Mouse (Mus musculus): Measurements from ENCODE around the gene Dpf3. TPM values are rescaled to one million over a fixed set of nuclear protein-coding genes. Genes with fewer than 3 reads are reported as not detected.

The Dpf3 gene
- polyA plus RNA-seq, 1 experiment: 0.52 TPM

DNA sequence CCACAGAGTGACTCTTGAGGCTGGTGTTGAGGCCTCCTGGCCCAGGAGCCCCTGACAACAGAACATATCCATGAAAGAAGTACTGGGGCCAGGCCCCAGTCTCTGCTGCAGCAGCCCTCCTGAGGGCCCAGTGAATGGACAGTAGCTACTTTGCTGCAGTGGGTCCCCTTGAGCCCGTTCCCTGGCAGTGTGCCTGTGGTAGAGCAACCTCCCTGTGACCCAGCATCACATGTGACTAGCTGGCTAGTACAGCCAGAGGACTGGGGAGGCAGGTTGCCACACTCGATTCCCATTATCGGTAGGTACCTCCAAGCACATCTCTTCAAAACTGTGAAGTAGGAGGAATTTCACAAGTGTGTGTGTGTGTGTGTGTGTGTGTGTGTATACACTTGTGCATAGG is 45.5 kb upstream of the Dpf3 start:
- Histone ChIP-seq H3K79me2 (ENCODE audit: control insufficient read depth, insufficient read depth) (no peaks in the 10 kb centered on the region), H3K36me3 (ENCODE audit: control insufficient read depth, insufficient read depth) (no peaks in the 10 kb centered on the region)
- TF ChIP-seq TCF12 (IDR thresholded peaks at IDR 0.05; ENCODE audit: insufficient read depth, poor library complexity, severe bottlenecking) (no peak), MAX (IDR thresholded peaks at IDR 0.05; ENCODE audit: low read depth) (no peak)

DNA sequence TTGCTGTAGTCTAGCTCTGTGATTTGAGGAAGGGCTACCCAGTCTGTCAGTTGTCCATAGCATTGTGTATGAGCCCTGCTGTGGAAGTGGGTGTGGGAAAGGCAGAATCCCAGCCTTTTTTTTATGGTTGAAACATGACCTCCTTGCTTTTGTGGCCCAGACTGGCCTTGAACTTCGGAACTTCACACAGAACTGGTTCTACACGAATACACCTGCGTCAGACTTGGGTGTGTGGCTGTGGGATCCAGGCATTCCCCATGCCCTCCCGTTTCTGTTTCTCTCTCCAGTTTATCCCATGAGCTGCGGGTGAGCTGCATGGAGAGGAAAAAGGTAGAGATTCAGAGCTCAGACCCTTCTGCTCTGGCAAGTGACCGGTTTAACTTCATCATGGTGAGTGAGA is 44.5 kb upstream of the Dpf3 start:
- TF ChIP-seq TCF12 (IDR thresholded peaks at IDR 0.05; ENCODE audit: insufficient read depth, poor library complexity, severe bottlenecking): no peak
- TF ChIP-seq MYOG (IDR thresholded peaks at IDR 0.05; ENCODE audit: control insufficient read depth in 1 of 3, insufficient read depth in 1 of 3, insufficient read length in 2 of 3, low read depth in 2 of 3): no peak
- no peak for TF ChIP-seq MAX (IDR thresholded peaks at IDR 0.05; ENCODE audit: low read depth)
- no peak for TF ChIP-seq MYOD1 (IDR thresholded peaks at IDR 0.05; ENCODE audit: control insufficient read depth in 1 of 3, insufficient read length in 2 of 3, low read depth in 2 of 3)
- TF ChIP-seq E2F4 (IDR thresholded peaks at IDR 0.05; ENCODE audit: insufficient read depth): no peak
- TF ChIP-seq REST (IDR thresholded peaks at IDR 0.05; ENCODE audit: insufficient read depth, insufficient read length): no peak
- H3K4me2 ChIP-seq (ENCODE audit: low read depth): no peak overlapping the region
- H3K27me3 ChIP-seq (ENCODE audit: control insufficient read depth, insufficient read depth, insufficient read length): no peaks in the 10 kb centered on the region
- H3K79me2 ChIP-seq (ENCODE audit: control insufficient read depth, insufficient read depth): no peaks in the 10 kb centered on the region
- H3K36me3 ChIP-seq (ENCODE audit: control insufficient read depth, insufficient read depth): no peaks in the 10 kb centered on the region
- no peak overlapping the region for H3K4me3 ChIP-seq
- no peak overlapping the region for H3ac ChIP-seq (ENCODE audit: control insufficient read depth, insufficient read length)

More for the DNA sequence above, 45.5 kb upstream of the Dpf3 start:
- Histone ChIP-seq H3K27me3 (ENCODE audit: control insufficient read depth, insufficient read depth, insufficient read length) (no peaks in the 10 kb centered on the region), H3K4me3 (no peak overlapping the region), H3ac (ENCODE audit: control insufficient read depth, insufficient read length) (no peak overlapping the region), H3K4me2 (ENCODE audit: low read depth) (no peak overlapping the region)

DNA sequence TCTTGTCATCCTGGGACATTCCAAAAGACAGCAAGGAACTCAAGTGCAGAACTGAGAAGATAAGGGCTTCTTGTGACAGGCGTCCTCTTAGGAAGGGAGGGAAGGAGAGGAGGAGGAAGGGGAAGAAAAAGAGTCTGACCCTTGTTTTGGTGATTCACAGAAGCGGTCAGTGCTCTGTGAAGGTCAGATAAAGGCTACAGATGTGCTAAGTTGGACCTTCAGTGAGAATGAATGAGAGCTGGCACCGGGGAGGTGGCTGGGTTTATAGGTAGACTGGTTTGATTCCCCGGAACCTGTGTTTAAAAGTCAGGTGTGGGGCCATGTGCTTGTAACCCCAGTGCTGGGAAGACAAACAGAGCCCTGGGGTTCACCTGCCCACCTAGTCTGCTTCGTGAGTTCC is 41.1 kb upstream of the Dpf3 start:
- no peak overlapping the region for H3K4me2 ChIP-seq (ENCODE audit: low read depth)
- H3K27me3 ChIP-seq (ENCODE audit: control insufficient read depth, insufficient read depth, insufficient read length): no peaks in the 10 kb centered on the region
- H3K36me3 ChIP-seq (ENCODE audit: control insufficient read depth, insufficient read depth): no peaks in the 10 kb centered on the region
- TF ChIP-seq REST (IDR thresholded peaks at IDR 0.05; ENCODE audit: insufficient read depth, insufficient read length): no peak
- TF ChIP-seq MYOD1 (IDR thresholded peaks at IDR 0.05; ENCODE audit: control insufficient read depth in 1 of 3, insufficient read length in 2 of 3, low read depth in 2 of 3): no peak
- TF ChIP-seq TCF3 (IDR thresholded peaks at IDR 0.05; ENCODE audit: insufficient read length, low read depth): no peak
- TF ChIP-seq CEBPB (IDR thresholded peaks at IDR 0.05; ENCODE audit: insufficient read depth, poor library complexity, severe bottlenecking): no peak
- no peak for TF ChIP-seq USF1 (IDR thresholded peaks at IDR 0.05; ENCODE audit: low read depth)
- no peak for TF ChIP-seq MYOG (IDR thresholded peaks at IDR 0.05; ENCODE audit: control insufficient read depth in 1 of 3, insufficient read depth in 1 of 3, insufficient read length in 2 of 3, low read depth in 2 of 3)
- TF ChIP-seq TCF12 (IDR thresholded peaks at IDR 0.05; ENCODE audit: insufficient read depth, poor library complexity, severe bottlenecking): no peak
- no peak for TF ChIP-seq POLR2A (IDR thresholded peaks at IDR 0.05; ENCODE audit: insufficient read length, low read depth)
- TF ChIP-seq MAX (IDR thresholded peaks at IDR 0.05; ENCODE audit: low read depth): no peak
- TF ChIP-seq SRF (IDR thresholded peaks at IDR 0.05; ENCODE audit: control insufficient read depth, insufficient read length, low read depth): no peak
- TF ChIP-seq POLR2AphosphoS2 (IDR thresholded peaks at IDR 0.05; ENCODE audit: insufficient read length, low read depth): no peak
- no peak for TF ChIP-seq E2F4 (IDR thresholded peaks at IDR 0.05; ENCODE audit: insufficient read depth)
- H3ac ChIP-seq (ENCODE audit: control insufficient read depth, insufficient read length): no peak overlapping the region
- no peaks in the 10 kb centered on the region for H3K79me2 ChIP-seq (ENCODE audit: control insufficient read depth, insufficient read depth)
- no peak overlapping the region for H3K4me3 ChIP-seq

DNA sequence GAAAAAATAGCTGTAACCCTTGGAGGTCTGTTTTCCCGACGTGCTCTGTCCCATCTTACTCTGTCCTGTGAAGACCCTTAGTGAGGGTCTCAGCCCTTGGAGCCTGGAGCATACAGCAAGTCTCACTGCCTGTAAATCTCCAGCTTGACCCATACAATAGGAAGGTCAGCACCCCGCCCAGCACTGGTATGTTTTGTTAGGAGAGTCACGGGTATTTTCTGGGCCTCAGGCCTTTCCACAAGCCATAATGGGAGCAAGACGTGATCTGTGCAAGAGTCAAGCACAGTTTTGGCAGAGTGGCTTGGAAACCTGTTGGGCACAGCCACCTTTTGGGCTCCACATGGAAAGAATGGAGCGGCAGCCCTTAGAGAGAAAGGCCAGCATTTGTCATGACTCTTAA is 40.3 kb upstream of the Dpf3 start:
- TF ChIP-seq MYOG (IDR thresholded peaks at IDR 0.05; ENCODE audit: control insufficient read depth in 1 of 3, insufficient read depth in 1 of 3, insufficient read length in 2 of 3, low read depth in 2 of 3) (no peak), TCF12 (IDR thresholded peaks at IDR 0.05; ENCODE audit: insufficient read depth, poor library complexity, severe bottlenecking) (no peak), MYOD1 (IDR thresholded peaks at IDR 0.05; ENCODE audit: control insufficient read depth in 1 of 3, insufficient read length in 2 of 3, low read depth in 2 of 3) (no peak), USF1 (IDR thresholded peaks at IDR 0.05; ENCODE audit: low read depth) (no peak), POLR2AphosphoS2 (IDR thresholded peaks at IDR 0.05; ENCODE audit: insufficient read length, low read depth) (no peak), POLR2A (IDR thresholded peaks at IDR 0.05; ENCODE audit: insufficient read length, low read depth) (no peak), REST (IDR thresholded peaks at IDR 0.05; ENCODE audit: insufficient read depth, insufficient read length) (no peak), E2F4 (IDR thresholded peaks at IDR 0.05; ENCODE audit: insufficient read depth) (no peak), TCF3 (IDR thresholded peaks at IDR 0.05; ENCODE audit: insufficient read length, low read depth) (no peak), MAX (IDR thresholded peaks at IDR 0.05; ENCODE audit: low read depth) (no peak), SRF (IDR thresholded peaks at IDR 0.05; ENCODE audit: control insufficient read depth, insufficient read length, low read depth) (no peak), CEBPB (IDR thresholded peaks at IDR 0.05; ENCODE audit: insufficient read depth, poor library complexity, severe bottlenecking) (no peak)
- Histone ChIP-seq H3K27me3 (ENCODE audit: control insufficient read depth, insufficient read depth, insufficient read length) (no peaks in the 10 kb centered on the region), H3ac (ENCODE audit: control insufficient read depth, insufficient read length) (no peak overlapping the region), H3K4me2 (ENCODE audit: low read depth) (peak overlapping the region; percentile 52), H3K79me2 (ENCODE audit: control insufficient read depth, insufficient read depth) (no peaks in the 10 kb centered on the region), H3K4me3 (no peak overlapping the region), H3K36me3 (ENCODE audit: control insufficient read depth, insufficient read depth) (no peaks in the 10 kb centered on the region)

DNA sequence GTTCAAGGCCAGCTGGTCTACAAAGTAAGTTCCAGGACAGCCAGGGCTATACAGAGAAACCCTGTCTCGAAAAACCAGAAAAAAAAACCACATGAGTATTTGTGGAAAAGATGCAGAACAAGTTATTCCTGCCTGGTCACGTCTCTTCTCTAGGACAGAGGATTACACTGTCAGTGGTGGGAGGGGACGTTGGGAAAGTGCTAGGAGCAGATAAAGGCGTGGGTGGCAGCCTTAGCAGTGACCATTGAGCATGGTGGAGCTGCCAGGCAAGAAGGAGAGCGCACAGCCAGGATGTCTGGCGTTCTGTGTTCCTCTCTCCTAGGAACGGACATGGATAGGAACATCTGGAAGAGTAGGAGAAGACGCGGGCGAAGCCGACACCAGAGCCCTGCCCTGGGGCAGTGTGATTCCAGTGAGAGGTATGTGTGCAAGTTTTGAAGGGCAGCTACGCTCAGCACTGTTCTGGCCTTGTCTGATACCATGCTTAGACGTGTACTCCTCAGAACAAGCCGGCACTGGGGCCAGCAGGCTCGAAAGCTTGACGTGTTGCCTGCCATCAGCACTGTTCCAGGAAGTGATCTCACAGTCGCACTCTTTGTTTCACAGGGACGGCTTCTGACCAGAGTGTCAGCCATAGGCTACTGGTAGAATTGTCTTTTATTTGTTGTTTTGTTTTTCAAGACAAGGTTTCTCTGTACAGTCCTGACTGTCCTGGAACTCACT is 38.5 kb upstream of the Dpf3 start:
- H3K4me2 ChIP-seq (ENCODE audit: low read depth): no peak overlapping the region
- no peak overlapping the region for H3K4me3 ChIP-seq
- TF ChIP-seq POLR2AphosphoS2 (IDR thresholded peaks at IDR 0.05; ENCODE audit: insufficient read length, low read depth): no peak
- no peaks in the 10 kb centered on the region for H3K27me3 ChIP-seq (ENCODE audit: control insufficient read depth, insufficient read depth, insufficient read length)
- no peaks in the 10 kb centered on the region for H3K79me2 ChIP-seq (ENCODE audit: control insufficient read depth, insufficient read depth)
- H3ac ChIP-seq (ENCODE audit: control insufficient read depth, insufficient read length): no peak overlapping the region
- H3K36me3 ChIP-seq (ENCODE audit: control insufficient read depth, insufficient read depth): no peaks in the 10 kb centered on the region
